Mouse (Mus musculus): ENCODE measurements around the gene Bmper.

- TF ChIP-seq GATA1 (IDR thresholded peaks at IDR 0.05; ENCODE audit: low read length) (no peak), TAL1 (IDR thresholded peaks at IDR 0.05; ENCODE audit: low read length) (no peak)
These were observed 122.4 kb downstream of the Bmper start for GRCm38 (mm10) chr9:23345093-23345844.

Data from erythroblast, embryonic 14.5 days (primary cell).